Mouse (Mus musculus): ENCODE results near the gene Saa2. TPM values are rescaled to one million over a fixed set of nuclear protein-coding genes. Genes with fewer than 3 reads are reported as not detected.
"Not testable (repeated sequence)": the region's sequence is repeated elsewhere in the genome, so short reads cannot be mapped to it uniquely, and the experiment has no call there.

Saa2 gene
- not detected for total RNA-seq (2021)

DNA sequence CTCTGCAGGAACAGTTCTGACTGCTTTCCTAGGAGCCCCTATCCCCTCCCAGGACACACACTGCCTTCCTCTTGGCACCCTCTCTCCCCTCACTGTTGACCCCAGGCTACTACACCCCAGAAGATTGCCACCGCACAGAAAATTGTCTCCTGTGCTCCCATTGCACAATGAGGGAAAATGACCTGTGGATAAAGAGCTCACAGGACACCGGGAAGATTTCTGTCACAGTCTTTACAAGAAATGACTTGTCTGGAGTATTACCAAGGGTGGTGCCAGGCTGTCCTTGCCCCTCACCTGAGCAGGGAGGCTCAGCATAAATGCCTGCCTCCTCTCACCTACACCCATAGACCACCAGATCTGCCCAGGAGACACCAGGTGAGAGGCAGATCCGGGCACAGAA, at the start of gene Saa2:
Gene Saa2, plus strand, starts transcription at position 301 of the 400 bp plus-strand sequence.
- no peak for DNase-seq (ENCODE audit: low spot score)
- intact Hi-C loops (cut with DNase I), result no loop called here

DNA sequence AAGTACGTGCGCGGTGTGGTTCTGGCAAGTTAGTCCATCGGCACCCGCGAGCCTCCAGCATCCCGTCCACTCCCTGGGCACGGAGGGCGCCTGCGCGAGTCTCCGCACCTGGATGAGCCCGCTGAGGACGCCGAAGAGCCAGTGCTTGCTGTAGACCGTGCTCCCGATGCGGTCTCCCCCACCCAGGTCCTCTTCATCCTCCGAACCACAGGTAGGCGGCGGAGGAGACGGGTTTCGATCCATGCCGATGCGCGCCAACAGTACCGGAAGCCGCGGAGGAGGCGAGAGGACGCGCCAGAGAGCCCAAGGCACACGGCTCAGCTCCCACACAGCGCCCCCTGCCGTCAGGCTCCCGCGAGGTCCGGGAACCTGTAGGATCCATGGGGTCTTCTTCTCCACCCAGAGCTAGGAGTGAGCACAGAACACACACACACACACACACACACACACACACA, 41.2 kb upstream of the Saa2 start, which contains the start of gene Saal1:
Gene Saal1, minus strand, starts transcription at position 291 of the 455 bp plus-strand sequence.
- DNase-seq (ENCODE audit: low spot score), result peak; percentile 58
- intact Hi-C loops (cut with DNase I), result loop anchor here (10.0 kb wide), 1 partner anchor 676 kb away; the partner anchor contains the start of genes Abcc6 and Nomo1

- no peak for DNase-seq (ENCODE audit: low spot score)
- intact Hi-C loops (cut with DNase I), result loop anchor here (10.0 kb wide), 1 partner anchor 677 kb away; the partner anchor contains the start of genes Abcc6 and Nomo1
These were observed 39.3 kb upstream of the Saa2 start for GRCm38 (mm10) chr7:46712250-46712649.

- intact Hi-C loops (cut with DNase I), result loop anchor here (2.0 to 10.0 kb wide), 2 partner anchors 56 to 680 kb away; partner anchors contain the start of genes Abcc6 and Nomo1
- DNase-seq (ENCODE audit: low spot score), result no peak
These were observed 37.1 kb upstream of the Saa2 start for GRCm38 (mm10) chr7:46714518-46714917.

DNA sequence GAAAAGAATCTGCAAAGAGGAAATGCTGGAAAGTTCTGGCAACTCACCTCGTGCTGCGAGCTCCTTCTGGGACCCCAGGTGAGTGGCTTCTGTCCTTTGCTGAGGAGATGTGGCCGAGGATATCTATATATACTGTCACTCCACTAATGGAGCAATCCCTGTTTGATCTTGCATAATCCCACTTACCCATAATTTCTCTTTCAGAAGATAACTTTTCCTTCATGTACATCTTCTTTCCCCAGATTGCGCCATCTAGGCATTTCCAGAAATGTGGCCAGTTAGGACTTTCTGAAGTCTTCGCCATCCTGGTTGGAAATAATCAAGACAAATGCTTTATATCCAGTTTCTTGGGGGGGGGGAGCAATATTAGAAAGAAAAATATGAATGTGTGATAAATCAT, 36.0 kb upstream of the Saa2 start, which contains the start of gene Saa3:
Gene Saa3, minus strand, starts transcription at position 101 of the 400 bp plus-strand sequence.
- intact Hi-C loops (cut with DNase I), result loop anchor here (2.0 to 10.0 kb wide), 2 partner anchors 55 to 681 kb away; partner anchors contain the start of genes Abcc6 and Nomo1

DNA sequence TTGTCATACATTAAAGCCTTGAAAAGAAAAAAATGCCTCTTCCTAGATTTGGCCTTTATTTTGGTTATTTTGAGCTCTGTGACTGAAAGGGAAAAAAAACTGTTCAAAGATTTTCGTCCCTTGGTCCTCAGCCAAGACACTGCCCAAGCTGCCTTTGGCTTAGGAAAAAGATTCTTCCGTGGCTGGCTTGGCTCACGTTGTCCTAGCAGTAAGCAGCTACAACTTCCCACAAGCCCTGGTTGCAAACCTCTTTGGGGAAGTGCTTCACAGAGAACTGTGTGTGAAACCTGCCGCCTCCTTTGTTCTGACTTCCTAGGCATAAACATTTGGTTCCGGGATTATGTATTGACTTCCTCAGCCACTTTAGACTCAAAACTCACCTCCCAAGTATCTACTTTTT, 34.7 kb upstream of the Saa2 start:
- DNase-seq (ENCODE audit: low spot score), result no peak
- intact Hi-C loops (cut with DNase I), result loop anchor here (10.0 kb wide), 1 partner anchor 682 kb away; the partner anchor contains the start of genes Abcc6 and Nomo1

More for the DNA sequence above, 36.0 kb upstream of the Saa2 start, which contains the start of gene Saa3:
- no peak for DNase-seq (ENCODE audit: low spot score)

DNA sequence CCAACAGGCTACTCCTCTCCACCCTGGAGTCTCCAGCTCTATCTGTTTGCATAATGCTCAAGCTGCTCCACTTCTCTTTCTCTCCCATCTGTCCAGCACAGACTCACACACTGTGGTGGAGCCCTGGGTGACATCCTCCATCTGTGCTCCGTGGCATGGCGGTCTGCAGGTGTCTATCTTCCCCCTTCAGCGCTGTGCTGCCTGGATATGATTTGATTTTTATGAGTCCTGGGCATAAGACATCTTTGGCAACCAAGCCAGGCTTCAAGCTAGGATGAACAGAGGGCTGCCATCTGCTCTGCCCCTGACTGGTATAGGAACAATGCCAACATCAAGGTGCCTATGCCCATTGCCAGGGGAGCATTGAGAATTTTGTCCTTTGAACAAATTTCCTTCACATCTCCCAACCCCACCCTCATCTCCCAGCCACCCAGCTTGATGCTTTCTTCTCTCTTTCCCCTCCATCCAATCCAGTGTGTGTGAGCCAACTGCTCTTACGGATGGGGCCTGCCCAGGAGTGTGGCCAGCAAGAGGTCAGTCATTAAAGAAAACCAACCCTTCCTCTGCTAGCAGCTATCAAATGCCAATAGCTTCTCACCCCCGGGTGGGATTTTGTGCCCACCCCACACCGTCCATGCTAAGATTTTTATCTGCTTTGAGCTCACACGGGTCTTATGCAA, 32.9 kb upstream of the Saa2 start:
- intact Hi-C loops (cut with DNase I), result loop anchor here (10.0 kb wide), 1 partner anchor 684 kb away; the partner anchor contains the start of genes Abcc6 and Nomo1
- no peak for DNase-seq (ENCODE audit: low spot score)

GRCm38 (mm10) chr7:46719526-46719925, 32.1 kb upstream of the Saa2 start:
- DNase-seq (ENCODE audit: low spot score), result no peak
- intact Hi-C loops (cut with DNase I), result loop anchor here (10.0 kb wide), 1 partner anchor 685 kb away; the partner anchor contains the start of genes Abcc6 and Nomo1

DNA sequence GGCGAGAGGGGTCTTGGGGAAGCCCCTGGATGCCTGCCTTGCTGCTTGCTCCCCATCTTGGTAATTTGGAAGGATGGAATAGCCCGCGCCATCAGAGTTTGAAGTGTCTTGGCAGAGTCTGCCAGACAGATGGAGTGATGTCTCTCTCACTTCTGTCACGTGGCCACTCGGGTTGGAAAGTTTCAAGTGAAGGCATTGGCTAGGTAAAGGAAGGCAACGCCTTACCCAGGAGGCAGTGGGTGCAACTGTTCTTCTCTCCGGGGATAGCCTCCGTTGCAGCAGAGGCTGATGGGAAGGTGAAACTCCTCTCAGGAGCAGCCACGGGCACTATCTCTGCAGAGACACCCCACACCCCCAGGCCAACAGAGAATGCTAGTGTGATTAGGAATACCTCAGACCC, 31.1 kb upstream of the Saa2 start:
- DNase-seq (ENCODE audit: low spot score), result no peak
- intact Hi-C loops (cut with DNase I), result no loop called here

DNA sequence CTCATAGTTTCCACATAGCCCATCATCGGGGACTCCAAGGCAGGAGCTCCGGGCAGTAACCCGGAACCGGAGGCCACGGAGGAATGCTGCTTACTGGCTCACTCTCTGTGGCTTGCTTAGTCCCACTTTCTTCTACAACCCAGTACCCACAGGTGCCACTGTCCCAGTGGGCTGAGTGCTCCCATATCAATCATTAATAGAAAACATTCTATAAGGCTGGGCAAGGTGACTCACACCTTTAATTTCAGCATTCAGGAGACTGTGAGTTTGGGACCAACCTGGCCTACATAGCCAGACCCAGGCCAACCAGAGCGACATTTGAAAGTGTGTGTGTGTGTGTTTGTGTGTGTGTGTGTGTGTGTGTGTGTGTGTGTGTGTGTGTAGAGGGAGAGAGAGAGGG, 28.2 kb upstream of the Saa2 start:
- intact Hi-C loops (cut with DNase I), result no loop called here
- DNase-seq (ENCODE audit: low spot score), result no peak

DNA sequence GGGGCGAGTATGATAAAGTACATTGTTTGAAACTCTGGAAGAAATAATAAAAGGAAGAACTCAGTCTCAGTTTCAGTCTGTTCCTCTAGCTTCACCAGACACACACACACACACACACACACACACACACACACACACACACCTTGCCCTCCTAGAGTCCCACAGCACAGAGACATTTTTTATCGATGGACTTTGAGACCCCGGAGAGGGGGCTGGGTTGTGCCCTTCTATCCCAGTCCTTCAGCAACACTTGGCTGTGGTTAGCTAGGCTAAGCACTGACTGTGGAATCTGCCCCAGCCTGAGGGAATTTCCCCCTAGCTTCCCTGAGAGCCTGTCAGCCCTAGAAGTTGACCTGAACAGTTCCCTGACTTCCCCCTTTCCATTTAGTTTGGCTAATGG, 27.7 kb upstream of the Saa2 start:
- no peak for DNase-seq (ENCODE audit: low spot score)
- intact Hi-C loops (cut with DNase I), result no loop called here

DNA sequence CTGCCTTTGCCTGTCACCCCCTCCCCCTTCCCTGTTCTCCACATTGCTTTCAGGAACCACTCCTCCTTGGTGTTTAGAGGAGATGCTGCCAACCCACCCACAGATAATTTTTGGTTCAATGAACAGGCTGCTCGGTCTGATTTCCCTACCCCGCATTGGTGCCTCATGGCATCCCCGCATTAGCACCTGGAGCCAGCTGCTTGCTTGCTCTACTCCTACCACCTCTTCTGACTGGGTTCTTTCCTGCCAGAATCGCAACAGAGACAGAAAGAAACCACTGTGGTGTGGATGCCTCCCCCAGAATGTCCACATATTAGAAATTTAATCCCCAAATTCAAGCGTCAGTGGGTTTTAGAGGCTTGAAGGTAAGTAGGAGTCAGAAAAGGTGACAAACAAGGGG, 27.2 kb upstream of the Saa2 start:
- no peak for DNase-seq (ENCODE audit: low spot score)
- intact Hi-C loops (cut with DNase I), result no loop called here

GRCm38 (mm10) chr7:46727584-46727983, 24.0 kb upstream of the Saa2 start:
- DNase-seq (ENCODE audit: low spot score), result no peak
- intact Hi-C loops (cut with DNase I), result no loop called here

DNA sequence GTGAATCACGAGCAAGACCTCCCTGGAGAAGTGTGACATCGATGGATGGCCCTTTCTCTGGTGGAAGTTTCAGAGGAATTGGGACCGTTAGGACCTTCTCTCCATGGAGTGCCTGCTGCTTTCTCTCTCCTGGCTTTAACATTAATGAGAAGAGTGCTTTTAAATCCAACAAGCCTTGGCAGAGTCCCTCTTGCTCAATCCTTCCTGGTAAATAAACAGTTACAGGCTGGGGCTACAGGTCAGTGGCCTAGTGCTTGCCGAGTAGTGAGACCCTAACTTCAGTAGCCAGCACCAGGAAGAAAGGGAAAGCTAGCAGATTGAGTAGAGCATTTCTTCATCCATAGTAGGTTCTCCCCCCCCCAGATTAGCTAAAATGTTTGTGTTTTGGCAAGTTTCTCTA, 19.1 kb upstream of the Saa2 start, which contains the start of gene Saa4:
Gene Saa4, minus strand, starts transcription at position 146 of the 400 bp plus-strand sequence.
- intact Hi-C loops (cut with DNase I), result no loop called here
- DNase-seq (ENCODE audit: low spot score), result no peak

GRCm38 (mm10) chr7:46734983-46735382, 16.6 kb upstream of the Saa2 start:
- no peak for DNase-seq (ENCODE audit: low spot score)

GRCm38 (mm10) chr7:46738561-46739460, 12.8 kb upstream of the Saa2 start:
- DNase-seq (ENCODE audit: low spot score), result no peak
- intact Hi-C loops (cut with DNase I), result no loop called here

More at GRCm38 (mm10) chr7:46734983-46735382, 16.6 kb upstream of the Saa2 start:
- intact Hi-C loops (cut with DNase I), result no loop called here

- intact Hi-C loops (cut with DNase I); DNase-seq (ENCODE audit: low spot score): not testable (repeated sequence)
These were observed 11.5 kb upstream of the Saa2 start for GRCm38 (mm10) chr7:46740041-46740440.

DNA sequence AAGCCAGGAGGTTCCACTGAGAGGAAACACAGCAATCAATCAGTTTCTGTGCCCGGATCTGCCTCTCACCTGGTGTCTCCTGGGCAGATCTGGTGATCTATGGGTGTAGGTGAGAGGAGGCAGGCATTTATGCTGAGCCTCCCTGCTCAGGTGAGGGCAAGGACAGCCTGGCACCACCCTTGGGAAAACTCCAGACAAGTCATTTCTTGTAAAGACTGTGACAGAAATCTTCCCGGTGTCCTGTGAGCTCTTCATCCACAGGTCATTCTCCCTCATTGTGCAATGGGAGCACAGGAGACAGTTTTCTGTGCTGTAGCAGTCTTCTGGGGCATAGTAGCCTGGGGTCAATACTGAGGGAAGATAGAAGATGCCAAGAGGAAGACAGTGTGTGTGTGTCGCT, 8.7 kb upstream of the Saa2 start, which contains the start of gene Saa1:
Gene Saa1, minus strand, starts transcription at position 101 of the 400 bp plus-strand sequence.
- DNase-seq (ENCODE audit: low spot score); intact Hi-C loops (cut with DNase I): not testable (repeated sequence)

DNA sequence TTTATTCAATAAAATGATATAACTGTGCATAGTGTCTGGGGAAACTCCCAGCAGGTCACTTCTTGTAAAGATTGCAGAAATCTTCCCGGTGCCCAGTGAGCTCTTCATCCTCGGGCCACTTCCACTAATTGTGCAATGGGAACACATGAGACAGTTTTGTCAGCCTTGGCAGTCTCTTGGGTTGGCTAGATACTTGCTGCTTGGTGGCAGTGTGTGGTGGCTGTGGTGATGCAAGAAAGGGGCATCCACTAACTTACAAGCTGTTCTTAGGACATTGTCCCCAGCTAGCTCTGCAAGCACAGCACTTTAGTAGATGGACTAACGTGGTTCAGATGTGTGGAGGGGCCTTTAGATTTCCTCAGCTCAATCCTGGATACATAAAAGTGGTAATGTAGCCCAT, 5.8 kb upstream of the Saa2 start:
- no peak for DNase-seq (ENCODE audit: low spot score)
- intact Hi-C loops (cut with DNase I), result no loop called here

DNA sequence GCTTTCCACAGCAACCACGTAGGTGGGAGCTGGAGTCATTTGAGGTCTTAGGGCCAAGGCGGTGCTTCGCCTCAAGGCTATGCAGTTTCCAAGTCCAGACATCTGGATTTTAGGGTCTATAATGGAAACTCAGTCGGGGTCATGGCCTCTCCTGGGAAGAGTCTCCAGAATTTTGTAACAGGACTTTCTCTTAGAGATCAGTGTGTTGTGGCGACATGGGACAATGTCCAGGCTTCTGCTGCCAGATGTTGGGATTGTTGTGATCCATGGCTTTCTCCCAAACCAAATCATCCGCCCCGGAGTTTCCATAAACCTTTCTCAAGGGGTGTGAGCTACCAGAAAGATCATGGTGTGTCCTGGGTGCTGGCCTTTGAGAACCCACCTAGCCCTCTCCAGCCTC, 5.2 kb upstream of the Saa2 start:
- intact Hi-C loops (cut with DNase I), result no loop called here
- DNase-seq (ENCODE audit: low spot score), result peak; percentile 7
